ENCODE assay signal across 8 mouse cellular contexts in genomic region chr15:12490969-12491368, GRCm38 (mm10).
A peak's percentile ranks its signal among the peaks of the same experiment; 100 is the strongest.
DNase-seq lines count a peak whose midpoint lies in the region; ATAC-seq and TF ChIP-seq lines count a peak whose summit lies in the region.

No protein-coding gene starts in this region.

- no peaks in the 10 kb centered on the region for H3K36me3 ChIP-seq in liver, postnatal 0 days (replicated peaks; ENCODE audit: insufficient read depth, low read length)
- no peaks in the 10 kb centered on the region for H3K36me3 ChIP-seq in liver, embryonic 12.5 days
- H3K36me3 ChIP-seq in embryonic facial prominence, embryonic 13.5 days, result no peaks in the 10 kb centered on the region

- no peaks in the 10 kb centered on the region for H3K27me3 ChIP-seq in liver, postnatal 0 days (ENCODE audit: insufficient read depth, low read length)
- no peaks in the 10 kb centered on the region for H3K27me3 ChIP-seq in liver, embryonic 12.5 days (replicated peaks)
- H3K27me3 ChIP-seq in embryonic facial prominence, embryonic 13.5 days, result no peaks in the 10 kb centered on the region

- H3K4me2 ChIP-seq in liver, postnatal 0 days (ENCODE audit: low read depth, low read length), result peak overlapping the region; percentile 38; the same call in 1 of the 2 replicates
- H3K4me2 ChIP-seq in liver, embryonic 12.5 days, result no peak overlapping the region
- H3K4me2 ChIP-seq in embryonic facial prominence, embryonic 13.5 days, result no peak overlapping the region

- 0 out of 2 replicates have a peak, but pooled peaks have one; percentile 30 for TF ChIP-seq EP300 in liver, postnatal 0 days (IDR thresholded peaks at IDR 0.05; ENCODE audit: low read depth)

- peak overlapping the region; percentile 44; the same call in 1 of the 2 replicates for H3K27ac ChIP-seq in liver, postnatal 0 days (ENCODE audit: low read depth)
- H3K27ac ChIP-seq in liver, embryonic 12.5 days, result no peak overlapping the region
- peak overlapping the region; percentile 49; the same call in 1 of the 2 replicates for H3K27ac ChIP-seq in embryonic facial prominence, embryonic 13.5 days

- no peaks in the 10 kb centered on the region for H3K9me3 ChIP-seq in liver, postnatal 0 days (ENCODE audit: low read length)
- H3K9me3 ChIP-seq in liver, embryonic 12.5 days (replicated peaks), result no peaks in the 10 kb centered on the region
- no peaks in the 10 kb centered on the region for H3K9me3 ChIP-seq in embryonic facial prominence, embryonic 13.5 days

- intact Hi-C loops in heart, postnatal 10 days (cut with DNase I), result loop anchor here (5.0 kb wide), 1 partner anchor 54 kb away; no protein-coding TSS in a partner anchor

- H3K4me1 ChIP-seq in liver, postnatal 0 days (ENCODE audit: insufficient read depth), result peaks cover 7% of the 10 kb centered on the region
- H3K4me1 ChIP-seq in liver, embryonic 12.5 days, result no peaks in the 10 kb centered on the region
- peaks cover 15% of the 10 kb centered on the region for H3K4me1 ChIP-seq in embryonic facial prominence, embryonic 13.5 days

- 52% methylated on average over 3 of the region's 3 CpGs for WGBS in liver, postnatal 0 days (ENCODE audit: insufficient replicate concordance)
- WGBS in liver, embryonic 12.5 days (ENCODE audit: insufficient replicate concordance), result 65% methylated on average over 3 of the region's 3 CpGs
- 18% methylated on average over 3 of the region's 3 CpGs for WGBS in embryonic facial prominence, embryonic 13.5 days

- 0 out of 2 replicates have a peak, but pooled peaks have one; percentile 2 for ATAC-seq in liver, postnatal 0 days
- no peak for ATAC-seq in liver, embryonic 12.5 days
- ATAC-seq in embryonic facial prominence, embryonic 13.5 days (ENCODE audit: insufficient number of reproducible peaks, insufficient read depth, low FRiP score, low TSS enrichment, low read depth), result no peak
- ATAC-seq in megakaryocyte, adult 5-6 weeks (ENCODE audit: poor library complexity, severe bottlenecking), result 0 out of 2 replicates have a peak, but pooled peaks have one; percentile 15
- no peak; the same call in 1 of the 2 replicates for ATAC-seq in granulocyte monocyte progenitor cell, adult 5-6 weeks (replicated peaks; ENCODE audit: poor library complexity, severe bottlenecking)

- no peak overlapping the region for H3K9ac ChIP-seq in liver, postnatal 0 days (replicated peaks)
- H3K9ac ChIP-seq in liver, embryonic 12.5 days, result no peak overlapping the region
- no peak overlapping the region for H3K9ac ChIP-seq in embryonic facial prominence, embryonic 13.5 days

- no peak for TF ChIP-seq CTCF in liver, postnatal 0 days (IDR thresholded peaks at IDR 0.05; ENCODE audit: low read depth)

- DNase-seq in liver, postnatal 0 days, result no peak
- peak; percentile 73 to 76 for DNase-seq in heart, postnatal 10 days
- DNase-seq in layer of hippocampus, adult 9-11 months, result peak; percentile 79
- DNase-seq in yolk sac, embryonic 10.5 days (ENCODE audit: low spot score), result no peak

- no peak overlapping the region for H3K4me3 ChIP-seq in liver, postnatal 0 days (ENCODE audit: low read depth, low read length)
- H3K4me3 ChIP-seq in liver, embryonic 12.5 days, result no peak overlapping the region
- no peak overlapping the region for H3K4me3 ChIP-seq in embryonic facial prominence, embryonic 13.5 days

Comparison
In these comparisons a context has a peak if more than half of its experiments do, and no peak if none do; other contexts are left out.
1. ATAC-seq: peak in liver, postnatal 0 days (single experiment) and megakaryocyte, adult 5-6 weeks (single experiment); none in liver, embryonic 12.5 days (single experiment), embryonic facial prominence, embryonic 13.5 days (single experiment) and granulocyte monocyte progenitor cell, adult 5-6 weeks (single experiment).
2. DNase-seq: peak in heart, postnatal 10 days (2 of 2) and layer of hippocampus, adult 9-11 months (single experiment); none in liver, postnatal 0 days (single experiment) and yolk sac, embryonic 10.5 days (single experiment).